Mouse (Mus musculus): ENCODE results near the gene Gm10663.

Gene Gm10663

DNA sequence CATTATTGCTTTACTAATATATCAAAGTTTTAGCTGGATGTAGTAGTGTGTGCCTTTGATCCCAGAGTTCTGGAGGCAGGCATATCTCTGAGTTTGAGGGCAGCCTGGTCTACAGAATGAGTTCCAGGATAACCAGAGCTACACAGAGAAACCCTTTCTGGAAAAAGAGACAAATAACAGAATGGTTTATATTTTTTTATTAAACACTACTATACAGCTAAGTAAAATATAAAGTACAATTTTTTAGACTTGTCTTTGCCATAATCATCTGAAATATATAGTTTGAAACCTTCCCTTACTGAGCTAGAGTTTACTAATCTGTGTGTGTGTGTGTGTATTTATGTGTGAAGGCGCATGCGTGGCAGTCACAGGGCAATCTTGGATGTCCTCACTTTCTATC is at the start of gene Gm10663:
TSS of gene Gm10663 (plus strand) at position 301 of the 400 bp plus-strand sequence.
- no peak for DNase-seq (ENCODE audit: low spot score in 2 of 2)

DNA sequence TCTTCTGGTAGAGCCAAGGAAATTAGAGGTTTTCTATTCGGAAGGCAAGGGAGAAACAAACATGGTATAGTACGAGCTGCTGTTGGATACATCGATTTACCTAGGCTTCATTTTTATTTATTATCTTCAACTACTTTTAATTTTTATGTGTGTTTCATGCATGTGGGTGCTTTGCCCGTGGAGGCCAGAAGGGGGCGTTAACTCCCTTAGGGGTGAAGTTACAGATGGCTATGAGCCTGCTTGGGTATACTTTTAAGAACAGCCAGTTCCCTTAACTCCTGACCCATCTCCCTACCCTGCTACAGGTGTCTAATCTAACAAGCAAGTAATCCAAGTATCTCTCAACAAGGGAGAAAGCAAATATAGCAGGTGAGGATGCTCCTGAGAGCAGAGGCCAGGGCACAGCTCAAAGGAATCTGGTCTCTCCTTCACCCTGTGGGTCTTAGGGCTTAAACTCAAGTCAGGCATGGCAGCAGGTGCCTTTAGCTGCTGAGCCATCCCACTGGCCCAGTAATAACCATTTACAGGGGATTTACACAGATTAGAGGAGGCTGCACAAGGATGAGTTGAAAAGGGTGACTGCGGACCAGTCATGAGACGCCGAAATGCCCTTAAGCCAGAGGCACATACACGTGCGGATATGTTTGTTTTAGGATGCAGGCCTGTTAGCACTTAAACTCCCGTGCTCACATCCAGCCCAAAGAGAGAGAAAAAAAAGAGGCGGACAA is 45.7 kb upstream of the Gm10663 start:
- DNase-seq (ENCODE audit: low spot score in 2 of 2) = no peak

DNA sequence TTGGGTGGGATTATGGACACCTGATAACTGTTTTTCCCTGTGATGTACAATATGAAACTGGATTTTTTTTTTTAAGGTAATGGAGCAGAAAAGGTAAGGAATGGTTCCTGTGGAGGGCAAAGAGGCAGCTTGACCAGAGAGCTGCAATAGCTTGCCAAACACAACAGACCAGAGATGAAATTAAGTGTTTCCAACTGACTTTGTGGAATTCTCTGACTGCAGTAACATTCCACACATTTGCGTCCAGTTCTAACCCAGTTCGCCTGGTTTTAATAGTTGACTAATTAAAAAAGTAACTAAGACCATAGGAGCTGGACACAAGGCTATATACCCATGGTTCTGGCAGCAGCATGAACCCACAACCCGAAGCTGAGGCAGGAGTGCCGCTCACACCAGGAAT is 45.1 kb upstream of the Gm10663 start:
- DNase-seq (ENCODE audit: low spot score in 2 of 2) = no peak

GRCm38 (mm10) chr8:65030735-65031485 is 43.9 kb upstream of the Gm10663 start:
- no peak for DNase-seq (ENCODE audit: low spot score in 2 of 2)

GRCm38 (mm10) chr8:65032107-65032506 is 42.7 kb upstream of the Gm10663 start:
- DNase-seq (ENCODE audit: low spot score in 2 of 2) = no peak

DNA sequence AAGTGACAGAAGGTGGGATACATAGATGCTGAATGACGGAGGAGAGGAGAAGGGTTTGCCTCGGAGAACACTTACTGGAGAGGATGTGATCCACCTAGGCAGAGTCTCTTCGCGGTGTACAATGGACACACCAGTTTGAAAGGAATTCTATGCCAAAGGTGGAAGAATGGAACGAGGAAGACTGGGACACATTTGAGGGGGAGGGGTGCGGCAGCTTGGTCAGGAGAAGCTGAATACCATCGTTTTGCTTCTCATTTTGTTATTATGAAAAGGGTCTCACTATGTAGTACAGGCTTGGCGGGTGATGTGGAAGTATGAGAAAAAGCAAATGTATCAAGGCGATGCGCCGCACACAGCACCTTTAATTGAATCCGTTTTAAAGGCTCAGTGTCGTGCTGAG is 41.8 kb upstream of the Gm10663 start:
- no peak for DNase-seq (ENCODE audit: low spot score in 2 of 2)

DNA sequence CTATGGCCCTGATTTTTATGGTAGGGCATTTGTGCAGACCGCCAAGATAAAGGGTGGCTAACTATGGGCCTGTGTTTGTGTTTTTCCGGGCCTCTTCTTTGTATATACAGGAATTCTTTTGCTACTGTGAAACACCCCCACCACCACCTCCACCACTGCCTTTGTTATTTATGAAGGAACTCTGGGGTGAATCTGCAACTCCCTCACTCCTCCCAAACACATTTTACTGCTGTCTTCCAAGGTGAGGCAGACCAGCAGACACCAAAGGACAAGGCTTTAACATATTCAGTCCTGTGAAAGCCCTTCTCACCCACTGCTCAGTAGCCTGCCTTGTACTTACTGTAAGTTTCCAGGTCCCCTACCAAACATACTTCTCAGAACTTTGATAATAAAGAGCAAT is 40.7 kb upstream of the Gm10663 start:
- no peak for DNase-seq (ENCODE audit: low spot score in 2 of 2)

GRCm38 (mm10) chr8:65037117-65037533 is 37.7 kb upstream of the Gm10663 start, which contains the start of gene Apela:
Gene Apela (minus strand): TSS chr8:65037336.
- no peak for DNase-seq (ENCODE audit: low spot score in 2 of 2)

- no peak for DNase-seq (ENCODE audit: low spot score in 2 of 2)
These were observed 28.3 kb upstream of the Gm10663 start for GRCm38 (mm10) chr8:65046565-65046964.

DNA sequence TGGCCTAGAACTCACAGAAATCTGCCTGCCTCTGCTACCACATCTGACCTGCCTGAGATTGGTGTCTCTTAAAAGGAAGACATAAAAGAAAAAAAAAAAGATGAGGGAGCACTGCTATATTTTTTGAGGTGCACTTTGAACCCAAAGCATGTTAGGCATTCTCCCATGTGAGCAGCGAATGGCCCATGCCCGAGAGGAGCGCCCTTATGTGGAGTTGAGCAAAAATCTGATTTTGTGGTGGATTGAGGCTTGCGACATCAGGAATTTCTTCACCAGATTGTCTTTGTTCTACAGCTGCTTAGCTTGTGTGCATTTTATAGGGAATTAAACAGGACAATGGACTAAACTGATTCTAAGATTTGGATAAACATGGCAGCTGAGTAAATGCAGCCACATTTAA is 27.6 kb upstream of the Gm10663 start:
- no peak for DNase-seq (ENCODE audit: low spot score in 2 of 2)

- DNase-seq (ENCODE audit: low spot score in 2 of 2) = no peak
These were observed 27.0 kb upstream of the Gm10663 start for GRCm38 (mm10) chr8:65047801-65048200.

- no peak for DNase-seq (ENCODE audit: low spot score in 2 of 2)
These were observed 21.3 kb upstream of the Gm10663 start for GRCm38 (mm10) chr8:65053554-65053953.

- DNase-seq (ENCODE audit: low spot score in 2 of 2) = no peak
These were observed 20.9 kb upstream of the Gm10663 start for GRCm38 (mm10) chr8:65053968-65054367.

DNA sequence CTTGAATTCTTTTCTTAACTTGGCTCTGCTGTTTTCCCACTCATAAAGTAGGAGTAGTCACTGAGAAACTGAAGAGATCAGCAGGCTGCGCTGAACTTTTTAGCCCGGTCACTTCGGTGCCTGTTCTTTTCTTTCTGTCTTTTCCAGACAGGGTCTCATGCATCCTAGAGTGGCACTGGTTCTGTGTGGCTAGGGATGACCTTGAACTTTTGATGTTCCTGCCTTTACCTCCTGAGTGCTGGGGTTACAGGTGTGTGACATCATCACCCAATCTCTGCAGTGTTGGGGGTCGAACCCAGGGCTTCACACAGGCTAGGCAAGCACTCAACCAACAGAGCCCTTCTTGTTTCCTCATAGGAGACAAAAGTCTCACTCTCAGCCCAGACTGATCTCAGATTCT is 18.1 kb upstream of the Gm10663 start:
- DNase-seq (ENCODE audit: low spot score in 2 of 2) = no peak

- no peak for DNase-seq (ENCODE audit: low spot score in 2 of 2)
These were observed 12.6 kb upstream of the Gm10663 start for GRCm38 (mm10) chr8:65062195-65062594.

DNA sequence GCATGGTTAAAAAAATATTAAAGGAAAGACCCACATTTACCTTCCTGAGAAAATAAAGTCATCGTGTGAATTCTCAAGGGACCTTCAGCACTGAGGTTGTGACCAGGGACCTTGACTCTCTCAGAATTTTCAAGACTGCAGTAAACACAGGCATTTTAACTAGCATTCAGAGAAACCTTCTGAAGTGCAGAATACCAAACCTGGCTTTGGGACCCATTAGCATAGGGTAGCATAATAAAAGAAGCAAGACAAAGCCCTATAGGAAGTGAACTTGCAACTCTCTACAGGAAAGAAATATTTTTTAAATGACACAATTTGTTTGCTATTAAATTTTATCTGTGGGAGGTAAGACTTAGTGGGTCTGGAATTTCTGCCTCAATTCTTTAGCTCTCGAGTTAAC is 10.8 kb upstream of the Gm10663 start:
- DNase-seq (ENCODE audit: low spot score in 2 of 2) = no peak

DNA sequence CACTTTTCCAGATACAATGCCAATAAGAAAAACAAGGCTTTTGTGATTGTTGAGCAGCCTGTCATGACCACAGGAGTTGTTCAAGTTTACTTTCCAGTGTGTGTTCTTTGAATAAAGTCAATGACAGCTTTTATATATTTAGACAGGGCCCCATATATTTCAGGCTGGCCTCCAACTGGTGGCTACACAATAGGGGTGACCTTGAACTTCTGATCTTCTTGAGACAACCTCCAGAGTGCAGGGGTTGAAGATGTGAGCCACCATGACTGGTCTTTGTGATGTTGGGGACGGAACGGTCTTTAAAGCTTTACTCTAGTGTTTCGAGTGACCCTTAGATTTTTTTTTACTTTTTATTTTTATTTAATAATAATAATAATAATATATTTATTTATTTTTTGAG is 9.2 kb upstream of the Gm10663 start:
- DNase-seq (ENCODE audit: low spot score in 2 of 2) = no peak

DNA sequence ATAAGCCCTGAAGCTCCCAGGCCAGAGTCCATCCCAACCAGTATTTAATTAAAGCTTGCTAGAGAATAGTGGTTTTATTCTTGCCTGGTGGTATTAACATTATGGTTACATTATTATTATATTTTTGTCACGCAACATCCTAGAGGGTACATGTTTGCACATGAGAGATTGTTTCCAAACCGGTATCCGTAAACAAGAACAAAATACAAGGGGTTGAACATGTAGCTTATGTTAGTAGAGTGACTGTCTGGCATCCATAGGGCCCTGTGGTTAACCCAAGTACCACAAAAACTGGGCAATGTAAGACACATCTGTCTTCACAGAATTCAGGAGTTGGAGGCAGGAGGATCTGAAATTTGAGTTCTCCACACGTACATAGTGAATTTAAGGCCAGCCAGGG is 7.8 kb upstream of the Gm10663 start:
- no peak for DNase-seq (ENCODE audit: low spot score in 2 of 2)

- no peak for DNase-seq (ENCODE audit: low spot score in 2 of 2)
These were observed 7.0 kb upstream of the Gm10663 start for GRCm38 (mm10) chr8:65067694-65068472.

GRCm38 (mm10) chr8:65068473-65068819 is 6.4 kb upstream of the Gm10663 start:
- no peak for DNase-seq (ENCODE audit: low spot score in 2 of 2)

DNA sequence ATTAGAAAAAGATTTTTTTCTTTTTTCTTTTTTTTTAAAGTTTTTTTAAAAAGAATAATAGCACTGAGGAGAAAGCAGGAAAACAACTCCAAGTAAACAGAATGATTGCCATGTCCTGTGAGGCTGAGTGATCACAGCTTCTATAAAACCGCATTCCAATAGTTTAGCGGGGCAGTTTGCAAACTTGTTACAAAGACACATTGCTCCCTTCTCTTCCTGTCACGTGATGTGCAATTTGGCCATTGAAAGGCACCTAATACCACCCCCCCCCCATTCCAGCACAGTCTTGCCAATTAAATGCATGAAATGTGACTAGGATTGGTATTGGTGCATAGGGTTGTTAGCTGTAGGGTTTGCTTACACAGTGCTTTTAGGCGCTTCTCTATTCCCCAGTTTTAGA is 3.8 kb upstream of the Gm10663 start:
- DNase-seq (ENCODE audit: low spot score in 2 of 2) = no peak

GRCm38 (mm10) chr8:65080731-65081130 is 5.9 kb downstream of the Gm10663 start:
- DNase-seq (ENCODE audit: low spot score in 2 of 2) = no peak

- DNase-seq (ENCODE audit: low spot score in 2 of 2) = no peak
These were observed 10.8 kb downstream of the Gm10663 start for GRCm38 (mm10) chr8:65085680-65086079.

All from natural killer cell, adult 2 months (primary cell).